Mouse (Mus musculus): ENCODE measurements around the gene Npas3. TPM values are rescaled to one million over a fixed set of nuclear protein-coding genes. Genes with fewer than 3 reads are reported as not detected.

Npas3 gene
- total RNA-seq, 1 experiment from 2014 or later: 3.0 TPM

- no peak for DNase-seq
These were observed 553.9 kb downstream of the Npas3 start for GRCm38 (mm10) chr12:53802381-53802780.

DNA sequence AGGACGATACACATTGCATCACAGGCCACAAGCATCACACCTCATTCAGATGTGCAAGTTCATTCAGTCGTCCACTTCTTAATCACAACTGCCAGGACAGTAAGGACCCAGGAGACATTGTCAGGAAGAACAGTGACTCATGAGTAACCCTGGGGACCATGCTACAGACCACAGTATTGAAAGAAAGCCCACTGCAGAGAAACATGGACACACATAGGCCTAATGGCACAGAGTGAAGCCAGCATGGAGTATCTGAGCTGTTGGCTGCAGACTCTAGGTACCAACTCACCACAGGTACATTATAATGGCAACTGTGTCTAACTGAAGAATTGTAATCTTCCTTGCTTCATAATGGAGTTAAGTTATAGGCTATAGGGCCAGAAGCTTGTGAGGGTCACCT lies 561.6 kb downstream of the Npas3 start:
- no peak for DNase-seq

GRCm38 (mm10) chr12:53814291-53814690 lies 565.8 kb downstream of the Npas3 start:
- no peak for DNase-seq

DNA sequence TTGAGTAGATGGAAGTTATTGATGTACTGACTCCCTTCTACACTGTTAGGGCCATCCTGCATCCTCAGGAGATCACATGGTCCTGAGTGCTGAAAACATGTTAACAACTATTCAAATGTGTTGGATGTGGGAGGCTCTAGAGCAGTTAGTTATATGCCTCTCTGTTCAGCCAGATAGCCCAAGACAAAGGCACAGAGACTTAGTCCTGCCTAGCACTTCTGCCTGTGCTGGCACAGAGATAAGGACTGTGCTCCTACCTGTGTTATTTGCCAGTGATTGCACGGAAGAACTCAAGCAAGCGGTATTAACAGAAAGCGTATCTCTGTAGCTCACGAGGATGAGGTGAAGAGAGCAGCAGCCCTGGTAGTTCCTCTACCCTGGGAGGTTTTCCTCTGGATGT lies 571.5 kb downstream of the Npas3 start:
- DNase-seq: no peak

DNA sequence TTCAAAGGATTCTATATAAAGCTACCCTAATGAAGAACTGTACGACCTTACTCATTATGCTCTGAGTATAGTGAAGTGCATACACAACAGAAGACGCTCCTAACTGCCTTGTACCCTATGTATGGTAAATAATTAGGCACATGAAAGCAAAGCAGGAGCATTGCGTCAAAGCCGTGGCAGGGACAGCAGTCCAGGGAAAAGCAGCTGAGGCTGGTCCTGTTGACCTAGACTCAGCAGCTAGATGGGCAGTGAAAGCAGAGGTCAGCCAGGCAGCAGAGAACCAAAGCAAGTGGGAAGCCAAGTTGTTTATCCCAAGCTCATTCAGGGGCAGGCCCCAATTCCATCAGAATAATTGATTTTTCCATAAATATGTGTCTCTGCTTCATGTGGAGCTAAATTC lies 574.4 kb downstream of the Npas3 start:
- DNase-seq: no peak

- no peak for DNase-seq
These were observed 576.8 kb downstream of the Npas3 start for GRCm38 (mm10) chr12:53825251-53825650.

DNA sequence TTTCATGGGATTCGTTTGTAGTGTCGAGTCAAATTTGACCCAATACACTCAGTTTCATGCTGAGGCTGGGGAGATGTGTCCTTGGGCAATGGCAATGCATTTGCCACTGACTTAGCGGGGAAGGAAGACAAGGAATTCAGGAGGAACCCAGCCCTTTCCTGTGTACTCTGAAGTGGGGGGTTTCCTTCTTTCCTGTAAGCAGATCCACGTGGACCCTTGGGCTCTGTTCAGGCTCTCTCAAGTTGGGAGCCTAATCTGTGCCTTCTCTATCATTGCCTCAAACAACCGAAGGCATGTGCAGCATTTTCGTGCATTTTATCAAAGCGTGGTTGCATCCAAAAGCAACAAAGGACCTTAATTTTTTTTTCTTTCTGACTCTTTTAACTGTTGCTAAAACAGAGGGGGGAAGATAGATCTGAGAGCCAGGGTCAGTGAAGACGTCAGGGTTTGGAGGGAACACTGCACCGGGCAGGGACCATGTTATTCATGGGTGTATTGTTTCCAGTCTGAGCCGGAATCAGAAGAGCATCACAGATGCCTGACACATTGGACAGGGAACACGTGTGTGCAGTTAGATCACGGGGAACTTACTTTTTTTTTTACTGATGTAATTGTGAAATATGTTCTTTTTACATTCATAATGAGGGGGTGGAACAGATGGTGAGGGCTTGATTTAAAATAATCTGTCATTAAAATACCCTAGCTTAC lies 577.6 kb downstream of the Npas3 start:
- DNase-seq: no peak

DNA sequence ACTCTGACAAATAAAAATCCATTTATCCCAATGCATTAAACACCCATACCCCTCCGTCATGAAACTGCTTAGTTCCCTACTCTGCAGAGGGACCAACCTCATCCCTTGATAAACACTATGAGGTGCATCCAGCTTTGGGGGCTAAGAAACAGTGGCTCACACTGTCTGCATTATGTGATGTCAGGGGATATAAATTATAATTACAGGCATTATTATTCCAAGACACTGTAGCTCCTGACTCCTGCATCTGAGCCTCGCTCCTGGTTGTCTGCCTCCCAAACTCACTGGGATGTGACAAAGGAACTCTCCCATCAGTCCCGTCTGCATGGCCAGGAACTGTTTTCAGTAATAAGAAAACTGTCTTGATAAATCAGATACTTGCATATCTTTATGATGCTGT lies 578.3 kb downstream of the Npas3 start:
- no peak for DNase-seq

GRCm38 (mm10) chr12:53832590-53832989 lies 584.1 kb downstream of the Npas3 start:
- no peak for DNase-seq

DNA sequence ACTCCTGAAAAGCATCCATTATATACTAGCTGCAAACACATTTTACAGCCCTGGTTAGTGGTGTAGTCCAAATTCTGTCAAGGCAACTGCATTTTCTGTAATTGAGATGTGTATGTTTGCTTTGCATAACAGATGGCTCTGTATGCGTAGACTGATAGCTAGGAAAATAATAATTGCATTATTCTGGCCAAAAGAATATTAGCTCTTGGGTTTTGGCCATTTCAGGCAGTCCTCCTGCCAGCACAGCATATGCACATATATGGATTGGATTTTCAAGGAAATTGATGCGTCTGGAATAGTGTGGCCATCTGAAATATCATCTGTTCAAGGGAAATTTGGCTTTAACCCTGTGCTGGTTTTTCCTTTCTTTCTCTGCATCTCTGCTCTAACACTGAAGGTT lies 584.9 kb downstream of the Npas3 start:
- no peak for DNase-seq

GRCm38 (mm10) chr12:53836031-53836790 lies 587.7 kb downstream of the Npas3 start:
- no peak for DNase-seq

DNA sequence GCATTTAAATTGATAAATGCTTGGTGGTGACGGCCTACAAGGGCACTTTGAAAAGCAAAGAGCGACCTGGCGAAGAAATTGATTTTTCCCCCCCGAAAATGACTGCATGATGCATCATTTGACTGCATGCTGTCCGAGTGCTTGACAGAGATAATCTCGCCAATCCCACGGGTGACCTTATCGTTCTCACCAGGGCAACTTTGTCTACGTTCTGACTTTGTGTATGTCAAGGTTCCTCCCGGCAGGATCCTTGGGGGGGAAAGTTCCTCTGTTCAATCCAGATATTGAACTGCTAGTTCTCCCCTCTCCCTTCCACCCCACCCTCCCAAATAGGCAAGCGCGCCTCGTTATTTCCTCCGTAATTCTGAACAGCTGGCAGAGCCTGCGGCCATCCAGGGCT lies 588.9 kb downstream of the Npas3 start:
- no peak for DNase-seq

GRCm38 (mm10) chr12:53838541-53838940 lies 590.1 kb downstream of the Npas3 start:
- no peak for DNase-seq

DNA sequence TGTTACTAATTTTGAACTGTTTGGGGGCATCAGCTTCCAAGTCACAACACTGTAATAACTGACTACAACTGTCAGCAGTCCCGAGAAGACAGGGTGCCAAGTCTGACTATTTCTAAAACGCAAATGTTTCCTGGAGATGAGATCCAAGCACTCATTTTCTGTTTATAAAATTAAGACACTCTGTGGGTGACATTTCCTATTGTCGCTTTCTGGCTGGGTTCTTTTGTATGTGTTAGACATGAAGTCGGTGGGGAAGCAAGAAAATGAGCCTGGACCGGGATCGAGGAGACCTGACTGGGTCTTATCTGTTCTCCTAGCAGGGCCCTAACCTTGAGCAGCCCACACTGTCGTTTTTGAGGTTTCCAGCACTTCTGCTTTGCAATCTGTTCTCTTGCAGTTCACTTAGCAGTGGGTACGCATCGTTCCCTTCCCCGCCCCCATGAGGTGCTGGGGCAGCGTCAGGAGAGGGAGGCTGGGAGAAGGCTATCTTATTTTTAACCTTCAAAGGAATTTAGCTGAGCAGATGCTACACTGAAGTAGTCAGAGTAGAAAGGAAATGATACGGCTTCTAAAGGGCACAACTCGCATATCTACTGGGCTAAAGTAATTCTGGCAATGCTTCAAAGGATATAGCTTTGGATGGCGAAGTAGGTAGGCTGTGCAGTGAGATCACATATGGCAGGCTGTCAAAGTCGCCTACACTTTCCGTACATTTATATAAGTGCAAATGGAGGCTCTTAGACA lies 593.6 kb downstream of the Npas3 start:
- peak; percentile 51 for DNase-seq

- DNase-seq: no peak
These were observed 595.1 kb downstream of the Npas3 start for GRCm38 (mm10) chr12:53843626-53844025.

DNA sequence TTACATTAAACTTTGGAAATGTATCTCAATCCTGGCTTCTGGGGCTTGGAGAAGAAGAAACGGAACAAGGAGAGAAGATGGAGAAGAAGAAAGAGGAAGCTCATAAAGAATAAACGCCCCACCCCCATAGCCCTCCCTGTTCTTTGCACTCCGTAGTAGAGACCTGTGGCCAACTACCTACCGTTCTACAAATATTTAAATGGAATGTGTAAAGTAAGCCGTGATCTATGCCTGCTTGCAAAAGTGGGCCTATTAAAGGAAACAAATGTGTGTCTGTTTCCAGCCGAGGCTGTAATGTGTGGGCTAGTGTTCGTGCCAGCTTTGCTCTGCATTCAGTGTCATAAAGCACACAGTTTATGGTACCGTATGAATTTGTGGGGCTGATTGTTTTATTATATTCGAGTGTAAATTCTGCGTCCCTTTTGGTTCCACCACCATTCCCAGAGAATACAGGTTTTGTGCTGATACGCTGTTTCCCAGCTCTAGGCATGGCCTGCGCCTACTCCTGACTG lies 597.7 kb downstream of the Npas3 start:
- DNase-seq: no peak

DNA sequence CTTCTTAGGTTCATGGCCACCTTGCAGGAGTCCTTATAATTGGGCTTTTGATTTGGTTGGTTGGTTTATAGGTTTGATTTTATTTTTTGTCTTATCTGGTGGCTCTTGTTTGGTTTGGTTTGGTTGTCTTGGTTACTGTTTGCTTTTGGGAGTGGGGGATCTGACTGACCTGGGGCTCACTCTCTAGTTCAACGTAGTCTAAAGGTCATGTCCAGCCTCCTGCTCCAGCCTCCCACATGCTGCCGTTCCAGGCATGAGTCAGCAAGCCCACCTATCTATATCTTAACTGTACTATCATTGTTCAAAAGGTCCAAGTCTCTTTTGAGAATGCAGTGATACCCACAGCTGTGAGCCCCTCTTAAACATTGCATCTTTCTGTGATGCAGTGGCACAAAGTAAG lies 600.8 kb downstream of the Npas3 start:
- DNase-seq: no peak

GRCm38 (mm10) chr12:53852432-53852831 lies 604.0 kb downstream of the Npas3 start:
- no peak for DNase-seq

DNA sequence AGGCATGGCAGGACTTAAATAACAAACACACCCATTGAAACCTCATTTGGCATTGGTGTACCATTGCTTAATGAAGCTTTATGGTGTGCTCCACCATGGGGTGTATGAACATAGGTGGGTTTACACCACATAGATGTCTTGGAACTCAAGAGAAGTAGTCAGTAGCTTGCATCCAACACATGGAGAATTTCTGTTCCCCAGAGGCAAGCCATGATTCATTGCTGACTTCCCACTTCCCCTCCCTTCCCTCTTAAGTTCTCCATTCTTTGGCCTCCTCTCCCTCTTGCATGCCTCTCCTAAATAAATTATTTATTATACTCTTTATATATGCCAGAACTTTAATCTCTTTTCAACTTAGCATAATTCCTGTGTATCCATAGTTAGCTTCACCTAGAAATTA lies 611.7 kb downstream of the Npas3 start:
- no peak for DNase-seq

DNA sequence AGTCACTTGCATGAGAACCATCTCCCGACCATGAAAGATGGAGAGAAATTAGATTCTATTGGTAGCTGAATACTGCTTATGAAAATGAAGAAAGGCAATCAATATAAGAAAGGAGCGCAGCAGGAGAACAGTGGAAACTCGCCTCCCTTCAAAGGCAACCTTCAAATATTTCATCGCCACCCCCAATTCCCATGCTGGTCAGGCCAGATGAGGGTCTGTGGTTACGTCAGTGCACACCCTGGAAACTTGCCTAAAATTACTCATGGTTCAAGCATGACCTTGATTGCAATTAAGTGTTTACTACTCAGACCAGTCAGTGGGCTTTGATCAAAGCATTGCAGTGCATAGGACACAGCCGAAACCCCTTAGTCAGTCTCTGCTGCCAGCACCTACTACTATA lies 613.8 kb downstream of the Npas3 start:
- no peak for DNase-seq

- DNase-seq: peak; percentile 46
These were observed 616.1 kb downstream of the Npas3 start for GRCm38 (mm10) chr12:53864436-53865136.

DNA sequence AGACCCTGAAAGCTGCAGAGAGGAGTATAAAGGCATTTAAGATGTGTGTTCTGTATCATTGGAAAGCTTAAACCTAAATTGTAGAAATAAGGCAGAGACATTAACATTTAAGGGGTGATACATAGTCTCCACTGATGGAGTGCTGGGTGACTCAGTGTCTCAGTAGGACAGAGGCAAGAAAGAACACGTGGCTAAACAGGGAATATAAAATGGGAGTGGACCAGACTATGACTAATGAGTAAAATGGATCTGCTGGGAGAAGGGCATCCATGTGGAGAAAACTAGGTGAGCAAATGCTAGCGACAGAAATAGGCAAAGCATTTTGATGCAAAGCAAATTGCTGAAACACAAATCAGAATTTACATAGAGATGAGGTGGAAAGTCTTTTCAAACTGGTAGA lies 617.2 kb downstream of the Npas3 start:
- DNase-seq: no peak
